In genomic region chr2:28905561-28905960, GRCm38 (mm10) we compare ENCODE assay signal across 22 mouse cellular contexts. TPM values are rescaled to one million over a fixed set of nuclear protein-coding genes. Genes with fewer than 3 reads are reported as not detected.
DNase-seq lines count a peak whose midpoint lies in the region; ATAC-seq and TF ChIP-seq lines count a peak whose summit lies in the region.
"Had no signal": no experiment of that assay in that cellular context is flagged by ENCODE, and none has a peak within 500 bp of the region (broad histone marks: within the 10 kb centered on the region; RNA-seq: fewer than 3 reads in every experiment).

No protein-coding gene starts in this region.

- peak; percentile 74 for DNase-seq in adrenal gland, adult 2 months
- DNase-seq in adrenal gland, postnatal 4 days (ENCODE audit: low spot score in 2 of 2), result no peak
- DNase-seq in kidney, adult 2 months, result peak; percentile 75
- no peak for DNase-seq in kidney, postnatal 10 days
- DNase-seq in adrenal gland, postnatal 36 days, result peak; percentile 24 to 64
- DNase-seq in midbrain, embryonic 14.5 days, result no peak
- DNase-seq in cerebellum, postnatal 25 days, result no peak
- DNase-seq in ovary, postnatal 36 days (ENCODE audit: low spot score), result no peak
- DNase-seq: cerebellum, adult 9-11 months; thymus, postnatal 4 days had no signal

- H3K27me3 ChIP-seq in kidney, adult 2 months (replicated peaks; ENCODE audit: control insufficient read depth, insufficient read depth, low read length), result 0 out of 2 replicates have a peak, but pooled peaks cover 1% of the 10 kb centered on the region
- peaks cover 71% of the 10 kb centered on the region for H3K27me3 ChIP-seq in midbrain, embryonic 14.5 days (ENCODE audit: control insufficient read depth, insufficient read depth, low read length)
- H3K27me3 ChIP-seq: Patski had no signal

- no peaks in the 10 kb centered on the region; the same call in 1 of the 2 replicates for H3K4me1 ChIP-seq in kidney, adult 2 months (ENCODE audit: control insufficient read depth, insufficient read depth, low read length)
- peaks cover 37% of the 10 kb centered on the region for H3K4me1 ChIP-seq in midbrain, embryonic 14.5 days (ENCODE audit: control insufficient read depth, insufficient read depth, low read length)

- no peak overlapping the region for H3K27ac ChIP-seq in kidney, adult 2 months (ENCODE audit: insufficient read depth, low read depth, low read length)
- H3K27ac ChIP-seq in midbrain, embryonic 14.5 days (replicated peaks; ENCODE audit: low read depth, low read length), result 0 out of 2 replicates have a peak overlapping the region, but pooled peaks have one; percentile 33
- H3K27ac ChIP-seq: hindbrain, embryonic 12.5 days; limb, embryonic 12.5 days; liver, embryonic 14.5 days; lung, embryonic 15.5 days; macrophage; midbrain, embryonic 12.5 days had no signal

- H3K36me3 ChIP-seq in kidney, adult 2 months (ENCODE audit: control insufficient read depth, insufficient read depth, low read length), result no peaks in the 10 kb centered on the region
- peaks cover 25% of the 10 kb centered on the region for H3K36me3 ChIP-seq in midbrain, embryonic 14.5 days (ENCODE audit: control insufficient read depth, insufficient read depth, low read length)

- no peak overlapping the region for H3K4me3 ChIP-seq in kidney, adult 2 months (ENCODE audit: insufficient read depth, low read depth, low read length)
- no peak overlapping the region for H3K4me3 ChIP-seq in midbrain, embryonic 14.5 days (replicated peaks; ENCODE audit: low read depth, low read length)
- H3K4me3 ChIP-seq: hindbrain, embryonic 12.5 days; limb, embryonic 12.5 days; lung, embryonic 15.5 days; midbrain, embryonic 12.5 days had no signal

- 44% methylated on average over 4 of the region's 4 CpGs for WGBS in kidney, adult 2 months
- 19% methylated on average over 4 of the region's 4 CpGs for WGBS in midbrain, embryonic 14.5 days

- no peaks in the 10 kb centered on the region for H3K9me3 ChIP-seq in midbrain, embryonic 14.5 days (ENCODE audit: control insufficient read depth, low read length)
- H3K9me3 ChIP-seq: hindbrain, embryonic 12.5 days; limb, embryonic 12.5 days; lung, embryonic 15.5 days; midbrain, embryonic 12.5 days had no signal

- no peak for TF ChIP-seq POLR2A in kidney, adult 2 months (IDR thresholded peaks at IDR 0.05; ENCODE audit: low read depth, low read length)

- no peak overlapping the region for H3K9ac ChIP-seq in midbrain, embryonic 14.5 days (replicated peaks; ENCODE audit: low read length)
- H3K9ac ChIP-seq: hindbrain, embryonic 12.5 days; limb, embryonic 12.5 days; liver, embryonic 14.5 days; lung, embryonic 15.5 days; midbrain, embryonic 12.5 days had no signal

- no peak for TF ChIP-seq CTCF in kidney, adult 2 months (conservative IDR thresholded peaks at IDR 0.05; ENCODE audit: insufficient read depth, insufficient read length, low read depth, low read length)

- no peak for ATAC-seq in midbrain, embryonic 14.5 days (ENCODE audit: low FRiP score, low TSS enrichment)
- ATAC-seq: CD4-positive, CD25-positive, alpha-beta regulatory T cell, adult 4 months; forebrain, embryonic 16.5 days; Patski had no signal

- H3K4me2 ChIP-seq in midbrain, embryonic 14.5 days (ENCODE audit: low read length), result no peak overlapping the region
- H3K4me2 ChIP-seq: hindbrain, embryonic 12.5 days; limb, embryonic 12.5 days; lung, embryonic 15.5 days; midbrain, embryonic 12.5 days had no signal

RNA-seq across cellular contexts. Expression of gene Barhl1, which starts 10.9 kb away (rescaled TPM):
- not detected for total RNA-seq in adrenal gland, adult 2 months (2021)
- 0.16 and 0.28 TPM in 2 replicates for polyA plus RNA-seq in adrenal gland, adult 2 months (2012; rRNA removed)
- total RNA-seq in adrenal gland, postnatal 4 days (2021), result under 1 TPM in 1 of 2 experiments, not detected in 1; 0.79 TPM
- polyA plus RNA-seq in kidney, adult 2 months (2012; rRNA removed), result 0.05 and 0.07 TPM in 2 replicates
- not detected for total RNA-seq in adrenal gland, postnatal 36 days (2021)
- 58.4 and 61.6 TPM in 2 replicates for polyA plus RNA-seq in midbrain, embryonic 14.5 days (2014; fragmentation: Nextera tagmentation; extraction: Ambion mirVana)
- total RNA-seq: gastrocnemius, postnatal 4 days had no signal
- polyA plus RNA-seq: CD4-positive, CD25-positive, alpha-beta regulatory T cell, adult 4 months; heart, embryonic 16.5 days; limb, embryonic 12.5 days; liver, embryonic 14.5 days; lung, embryonic 15.5 days; macrophage; small intestine, adult 2 months had no signal

Comparison
In these comparisons a context has a peak if more than half of its experiments do, and no peak if none do; other contexts are left out.
1. DNase-seq: peak in adrenal gland, adult 2 months (single experiment), kidney, adult 2 months (single experiment) and adrenal gland, postnatal 36 days (2 of 2); none in adrenal gland, postnatal 4 days (0 of 2), kidney, postnatal 10 days (single experiment), midbrain, embryonic 14.5 days (single experiment), cerebellum, postnatal 25 days (0 of 2) and ovary, postnatal 36 days (single experiment).